Mouse (Mus musculus) kidney, adult 8-10 months (tissue): ENCODE measurements around the gene Ankrd13c.

ENCODE experiments used
- DNase-seq, 2 experiments: peaks; one replicate each; pipeline ENCODE4 v3.0.0; 2022

Gene Ankrd13c

GRCm38 (mm10) chr3:157955466-157955865 lies 8.4 kb downstream of the Ankrd13c start:
- DNase-seq = no peak

- DNase-seq = peak; percentile 31 to 52
These were observed 9.2 kb downstream of the Ankrd13c start for GRCm38 (mm10) chr3:157956201-157956600.

- no peak for DNase-seq
These were observed 10.3 kb downstream of the Ankrd13c start for GRCm38 (mm10) chr3:157957320-157957719.

- no peak for DNase-seq
These were observed 24.1 kb downstream of the Ankrd13c start for GRCm38 (mm10) chr3:157971151-157971550.

- DNase-seq = no peak
These were observed 26.2 kb downstream of the Ankrd13c start for GRCm38 (mm10) chr3:157973236-157973635.

GRCm38 (mm10) chr3:157979619-157980018 lies 32.6 kb downstream of the Ankrd13c start:
- no peak for DNase-seq

- peak; percentile 81 to 91 for DNase-seq
These were observed 46.3 kb downstream of the Ankrd13c start for GRCm38 (mm10) chr3:157993322-157993721.

- peak; percentile 19 to 56 for DNase-seq
These were observed 48.7 kb downstream of the Ankrd13c start for GRCm38 (mm10) chr3:157995726-157996125.

GRCm38 (mm10) chr3:157998742-157999369 lies 51.8 kb downstream of the Ankrd13c start:
- no peak for DNase-seq

GRCm38 (mm10) chr3:158008647-158009046 lies 61.6 kb downstream of the Ankrd13c start:
- no peak for DNase-seq

- no peak for DNase-seq
These were observed 62.8 kb downstream of the Ankrd13c start for GRCm38 (mm10) chr3:158009762-158010320.

GRCm38 (mm10) chr3:158031371-158031925 lies 84.4 kb downstream of the Ankrd13c start:
- DNase-seq = peak; percentile 80 to 86

- DNase-seq = no peak
These were observed 85.1 kb downstream of the Ankrd13c start for GRCm38 (mm10) chr3:158032106-158032505.

GRCm38 (mm10) chr3:158035866-158036265 lies 88.8 kb downstream of the Ankrd13c start:
- peak; percentile 16 to 23 for DNase-seq

- DNase-seq = peak; percentile 93 to 95
These were observed 89.4 kb downstream of the Ankrd13c start, which contains the start of the genes Srsf11 and Lrrc40 for GRCm38 (mm10) chr3:158036329-158036988. Gene Srsf11 (minus strand): TSS chr3:158036639. Gene Lrrc40 (plus strand): TSS chr3:158036662.

- DNase-seq = no peak
These were observed 91.1 kb downstream of the Ankrd13c start for GRCm38 (mm10) chr3:158038106-158038505.

GRCm38 (mm10) chr3:158040755-158041154 lies 93.7 kb downstream of the Ankrd13c start:
- peak in 1 of 2 experiments; percentile 9 for DNase-seq

GRCm38 (mm10) chr3:158049508-158049907 lies 102.5 kb downstream of the Ankrd13c start:
- no peak for DNase-seq
